Mouse (Mus musculus) forebrain, embryonic 10.5 days (tissue): Measurements from ENCODE around the gene Foxl1. TPM values are rescaled to one million over a fixed set of nuclear protein-coding genes. Genes with fewer than 3 reads are reported as not detected.

Experiments used
- DNase-seq: peaks from one replicate; pipeline ENCODE4 v3.0.0-alpha.2; 2017; ENCODE audit warnings: low spot score; ENCODE audit errors: extremely low spot score
- H3K27ac ChIP-seq: fragments of 300-500 bp; sonication (generic); 2 replicates; pipeline ENCODE4 v1.5.1; 2016; ENCODE audit warnings: mild to moderate bottlenecking
- H3K27me3 ChIP-seq: fragments of 300-500 bp; sonication (generic); 2 replicates; pipeline ENCODE4 v1.6.1; 2016; ENCODE audit warnings: mild to moderate bottlenecking; ENCODE audit not compliant: poor library complexity, severe bottlenecking
- H3K36me3 ChIP-seq: fragments of 300-500 bp; sonication (generic); replicated peaks from 2 replicates; pipeline ENCODE4 v1.6.1; 2016; ENCODE audit warnings: mild to moderate bottlenecking, moderate library complexity
- H3K4me1 ChIP-seq: fragments of 300-500 bp; sonication (generic); 2 replicates; pipeline ENCODE4 v1.6.1; 2016
- H3K4me3 ChIP-seq: fragments of 300-500 bp; sonication (generic); 2 replicates; pipeline ENCODE4 v1.5.1; 2016; ENCODE audit warnings: mild to moderate bottlenecking, moderate library complexity
- H3K9me3 ChIP-seq: fragments of 300-500 bp; sonication (generic); 2 replicates; pipeline ENCODE4 v1.6.1; 2016; ENCODE audit warnings: mild to moderate bottlenecking, moderate library complexity
- WGBS: fragments of 180-500 bp; shearing (Covaris S2); methylation state at CpG from one replicate; pipeline ENCODE4 v1.1.7; 2016; 5-methylcytosine and 5-hydroxymethylcytosine counted together
- polyA plus RNA-seq: library from polyadenylated mRNA; unstranded; fragments of >200 nt; fragmentation: Nextera tagmentation; extraction: Ambion mirVana; gene quantifications from 2 replicates; pipeline ENCODE4 v1.2.1, GENCODE M21; 2016

Gene Foxl1
- polyA plus RNA-seq = 0.76 and 0.79 TPM in 2 replicates

GRCm38 (mm10) chr8:121127756-121128375, at the start of gene Foxl1:
Foxl1 (plus strand) TSS chr8:121127940.
- H3K4me3 ChIP-seq = peak within 1 kb of the TSS; percentile 35
- 0 out of 2 replicates have a peak within 1 kb of the TSS, but pooled peaks have one; percentile 44 for H3K27ac ChIP-seq
- peak; percentile 41 for DNase-seq
- H3K4me1 ChIP-seq = peaks cover 43% of the 10 kb centered on the region
- no peaks in the 10 kb centered on the region for H3K9me3 ChIP-seq
- WGBS = under 1% methylated on average over 43 of the region's 43 CpGs
- peaks cover 100% of the 10 kb centered on the region for H3K27me3 ChIP-seq
- H3K36me3 ChIP-seq = no peaks in the 10 kb centered on the region

GRCm38 (mm10) chr8:121078721-121079120, 49.0 kb upstream of the Foxl1 start:
- 1% methylated on average over 14 of the region's 14 CpGs for WGBS
- no peaks in the 10 kb centered on the region for H3K36me3 ChIP-seq
- H3K4me3 ChIP-seq = no peak overlapping the region
- peaks cover 100% of the 10 kb centered on the region for H3K27me3 ChIP-seq
- H3K4me1 ChIP-seq = peaks cover 36% of the 10 kb centered on the region
- H3K9me3 ChIP-seq = peaks cover 4% of the 10 kb centered on the region; the same call in 1 of the 2 replicates
- no peak for DNase-seq
- no peak overlapping the region for H3K27ac ChIP-seq

GRCm38 (mm10) chr8:121079201-121079600, 48.5 kb upstream of the Foxl1 start:
- no peak for DNase-seq
- H3K9me3 ChIP-seq = peaks cover 4% of the 10 kb centered on the region; the same call in 1 of the 2 replicates
- 2% methylated on average over 7 of the region's 7 CpGs for WGBS

GRCm38 (mm10) chr8:121079944-121080343, 47.8 kb upstream of the Foxl1 start:
- WGBS = 3% methylated on average over 12 of the region's 12 CpGs
- H3K4me1 ChIP-seq = peaks cover 36% of the 10 kb centered on the region

More at GRCm38 (mm10) chr8:121079201-121079600, 48.5 kb upstream of the Foxl1 start:
- Histone ChIP-seq H3K27me3 (peaks cover 100% of the 10 kb centered on the region), H3K4me1 (peaks cover 36% of the 10 kb centered on the region), H3K27ac (no peak overlapping the region), H3K4me3 (no peak overlapping the region), H3K36me3 (no peaks in the 10 kb centered on the region)

GRCm38 (mm10) chr8:121080361-121081090, 47.2 kb upstream of the Foxl1 start:
- Histone ChIP-seq H3K4me1 (peaks cover 39% of the 10 kb centered on the region), H3K27me3 (peaks cover 100% of the 10 kb centered on the region), H3K9me3 (peaks cover 4% of the 10 kb centered on the region; the same call in 1 of the 2 replicates), H3K4me3 (peak overlapping the region; percentile 14; the same call in 1 of the 2 replicates), H3K27ac (no peak overlapping the region), H3K36me3 (no peaks in the 10 kb centered on the region)
- DNase-seq = peak; percentile 34
- WGBS = under 1% methylated on average over 49 of the region's 49 CpGs

More at GRCm38 (mm10) chr8:121079944-121080343, 47.8 kb upstream of the Foxl1 start:
- H3K4me3 ChIP-seq = no peak overlapping the region
- no peak overlapping the region for H3K27ac ChIP-seq
- H3K9me3 ChIP-seq = peaks cover 4% of the 10 kb centered on the region; the same call in 1 of the 2 replicates
- H3K27me3 ChIP-seq = peaks cover 100% of the 10 kb centered on the region
- no peaks in the 10 kb centered on the region for H3K36me3 ChIP-seq
- peak; percentile 25 for DNase-seq

GRCm38 (mm10) chr8:121081398-121081797, 46.3 kb upstream of the Foxl1 start:
- no peak for DNase-seq
- no peaks in the 10 kb centered on the region for H3K36me3 ChIP-seq
- H3K4me3 ChIP-seq = no peak overlapping the region
- H3K9me3 ChIP-seq = no peaks in the 10 kb centered on the region
- peaks cover 39% of the 10 kb centered on the region for H3K4me1 ChIP-seq
- peaks cover 100% of the 10 kb centered on the region for H3K27me3 ChIP-seq
- 2% methylated on average over 7 of the region's 7 CpGs for WGBS
- no peak overlapping the region for H3K27ac ChIP-seq

GRCm38 (mm10) chr8:121082218-121083092, 45.3 kb upstream of the Foxl1 start:
- under 1% methylated on average over 57 of the region's 57 CpGs for WGBS
- Histone ChIP-seq H3K4me3 (peak overlapping the region; percentile 58), H3K36me3 (no peaks in the 10 kb centered on the region), H3K9me3 (no peaks in the 10 kb centered on the region), H3K4me1 (peaks cover 39% of the 10 kb centered on the region), H3K27ac (no peak overlapping the region), H3K27me3 (peaks cover 100% of the 10 kb centered on the region)
- peak; percentile 35 for DNase-seq

GRCm38 (mm10) chr8:121083093-121083935, 44.4 kb upstream of the Foxl1 start:
- 1% methylated on average over 88 of the region's 89 CpGs for whole genome bisulfite sequencing
- H3K4me3 ChIP-seq = peak overlapping the region; percentile 58
- H3K36me3 ChIP-seq = no peaks in the 10 kb centered on the region
- H3K9me3 ChIP-seq = no peaks in the 10 kb centered on the region
- H3K27me3 ChIP-seq = peaks cover 100% of the 10 kb centered on the region
- H3K27ac ChIP-seq = peak overlapping the region; percentile 66
- peak; percentile 64 for DNase-seq
- H3K4me1 ChIP-seq = peaks cover 39% of the 10 kb centered on the region

GRCm38 (mm10) chr8:121083936-121084209, 43.9 kb upstream of the Foxl1 start:
- peak overlapping the region; percentile 66 for H3K27ac ChIP-seq

GRCm38 (mm10) chr8:121084210-121084951, 43.4 kb upstream of the Foxl1 start, which contains the start of gene Foxf1:
Foxf1 (plus strand) TSS chr8:121084386.
- Histone ChIP-seq H3K9me3 (no peaks in the 10 kb centered on the region), H3K36me3 (no peaks in the 10 kb centered on the region), H3K4me3 (peak within 1 kb of the TSS; percentile 58), H3K27me3 (peaks cover 100% of the 10 kb centered on the region), H3K4me1 (peaks cover 46% of the 10 kb centered on the region), H3K27ac (peak within 1 kb of the TSS; percentile 66)
- under 1% methylated on average over 62 of the region's 83 CpGs for WGBS
- peak; percentile 62 for DNase-seq

More at GRCm38 (mm10) chr8:121083936-121084209, 43.9 kb upstream of the Foxl1 start:
- peaks cover 41% of the 10 kb centered on the region for H3K4me1 ChIP-seq
- no peaks in the 10 kb centered on the region for H3K9me3 ChIP-seq
- H3K4me3 ChIP-seq = peak overlapping the region; percentile 58
- H3K27me3 ChIP-seq = peaks cover 100% of the 10 kb centered on the region
- no peaks in the 10 kb centered on the region for H3K36me3 ChIP-seq
- no peak for DNase-seq
- WGBS = under 1% methylated on average over 19 of the region's 27 CpGs

GRCm38 (mm10) chr8:121085011-121085410, 42.7 kb upstream of the Foxl1 start:
- H3K36me3 ChIP-seq = no peaks in the 10 kb centered on the region
- H3K9me3 ChIP-seq = no peaks in the 10 kb centered on the region
- under 1% methylated on average over 30 of the region's 30 CpGs for WGBS
- peak; percentile 51 for DNase-seq
- H3K27ac ChIP-seq = no peak overlapping the region; the same call in 1 of the 2 replicates
- peak overlapping the region; percentile 58 for H3K4me3 ChIP-seq
- H3K4me1 ChIP-seq = peaks cover 53% of the 10 kb centered on the region
- peaks cover 100% of the 10 kb centered on the region for H3K27me3 ChIP-seq
